24 mouse cellular contexts compared by ENCODE assay signal in genomic region chr17:44042861-44043260, GRCm38 (mm10). TPM values are rescaled to one million over a fixed set of nuclear protein-coding genes. Genes with fewer than 3 reads are reported as not detected.
DNase-seq lines count a peak whose midpoint lies in the region; ATAC-seq lines count a peak whose summit lies in the region.
"Had no signal": no experiment of that assay in that cellular context is flagged by ENCODE, and none has a peak within 500 bp of the region (broad histone marks: within the 10 kb centered on the region; RNA-seq: fewer than 3 reads in every experiment).

No protein-coding gene starts in this region.

- H3K4me3 ChIP-seq in heart, embryonic 11.5 days (ENCODE audit: low read depth, low read length): no peak overlapping the region
- H3K4me3 ChIP-seq: embryonic facial prominence, embryonic 12.5 days; gastrocnemius, adult 2 months; heart, embryonic 13.5 days; liver, embryonic 15.5 days; midbrain, embryonic 13.5 days had no signal

- no peaks in the 10 kb centered on the region for H3K4me1 ChIP-seq in heart, embryonic 11.5 days (ENCODE audit: control insufficient read depth, insufficient read depth, low read length)
- H3K4me1 ChIP-seq: embryonic facial prominence, embryonic 12.5 days; heart, embryonic 13.5 days; liver, embryonic 15.5 days; midbrain, embryonic 13.5 days had no signal

- peak; percentile 22 for DNase-seq in heart, adult 8-10 months (ENCODE audit: low spot score)
- DNase-seq in adipocyte (ENCODE audit: low spot score): peak; percentile 87
- peak; percentile 43 for DNase-seq in brain, adult 2 months (ENCODE audit: low read depth, low spot score)
- peak; percentile 50 for DNase-seq in lung, postnatal 25 days (ENCODE audit: low spot score)
- no peak for DNase-seq in spleen, postnatal 14 days (ENCODE audit: low spot score in 2 of 2)
- DNase-seq in layer of hippocampus, adult 9-10 months (ENCODE audit: low spot score): no peak
- DNase-seq: adrenal gland, postnatal 36 days; cerebellum, adult 11-12 months; cerebellum, postnatal 25 days; forebrain, postnatal 0 days; gastrocnemius, adult 2 months; heart, postnatal 14 days; kidney, postnatal 36 days; layer of hippocampus, adult 9-11 months; spleen, adult 18-20 months; thymus, postnatal 25 days had no signal

- no peaks in the 10 kb centered on the region for H3K36me3 ChIP-seq in heart, embryonic 11.5 days (ENCODE audit: control insufficient read depth, insufficient read depth, low read length)
- H3K36me3 ChIP-seq: embryonic facial prominence, embryonic 12.5 days; heart, embryonic 13.5 days; liver, embryonic 15.5 days; midbrain, embryonic 13.5 days had no signal

- no peak overlapping the region for H3K27ac ChIP-seq in heart, embryonic 11.5 days (ENCODE audit: low read depth, low read length)
- H3K27ac ChIP-seq: embryonic facial prominence, embryonic 12.5 days; gastrocnemius, adult 2 months; heart, embryonic 13.5 days; hindbrain, postnatal 0 days; liver, embryonic 15.5 days; midbrain, embryonic 13.5 days had no signal

- no peak overlapping the region for H3K9ac ChIP-seq in heart, embryonic 11.5 days (ENCODE audit: low read depth, low read length)
- H3K9ac ChIP-seq: embryonic facial prominence, embryonic 12.5 days; forebrain, postnatal 0 days; heart, embryonic 13.5 days; liver, embryonic 15.5 days; midbrain, embryonic 13.5 days had no signal

- ATAC-seq in heart, embryonic 11.5 days (replicated peaks; ENCODE audit: insufficient number of reproducible peaks, low FRiP score, low TSS enrichment): no peak
- ATAC-seq: activated CD4-positive, CD25-positive, alpha-beta regulatory T cell, adult 4 months; forebrain, postnatal 0 days; hindbrain, postnatal 0 days; intestine, postnatal 0 days; midbrain, embryonic 13.5 days had no signal

- no peaks in the 10 kb centered on the region for H3K27me3 ChIP-seq in heart, embryonic 11.5 days (ENCODE audit: control insufficient read depth, insufficient read depth, low read length)
- H3K27me3 ChIP-seq: embryonic facial prominence, embryonic 12.5 days; heart, embryonic 13.5 days; liver, embryonic 15.5 days; midbrain, embryonic 13.5 days had no signal

- H3K4me2 ChIP-seq in heart, embryonic 11.5 days: no peak overlapping the region
- H3K4me2 ChIP-seq: embryonic facial prominence, embryonic 12.5 days; heart, embryonic 13.5 days; liver, embryonic 15.5 days; midbrain, embryonic 13.5 days had no signal

- 85% methylated on average over 8 of the region's 8 CpGs for WGBS in heart, embryonic 11.5 days (ENCODE audit: insufficient replicate concordance)

- no peaks in the 10 kb centered on the region for H3K9me3 ChIP-seq in heart, embryonic 11.5 days (replicated peaks; ENCODE audit: control insufficient read depth, low read length)
- H3K9me3 ChIP-seq: embryonic facial prominence, embryonic 12.5 days; heart, embryonic 13.5 days; liver, embryonic 15.5 days; midbrain, embryonic 13.5 days had no signal

RNA-seq across cellular contexts. Expression of gene Enpp5, which starts 35.8 kb away (rescaled TPM):
- total RNA-seq in heart, adult 8-10 months (2022): 10 to 100 TPM; 15.2 to 19.0 (median 16.9) TPM
- 7.8 and 10.0 TPM in 2 replicates for polyA plus RNA-seq in heart, embryonic 11.5 days (2014; fragmentation: Nextera tagmentation; extraction: Ambion mirVana)

Comparison
In these comparisons a context has a peak if more than half of its experiments do, and no peak if none do; other contexts are left out.
1. DNase-seq: peak in heart, adult 8-10 months (single experiment), adipocyte (single experiment), brain, adult 2 months (single experiment) and lung, postnatal 25 days (single experiment); none in spleen, postnatal 14 days (0 of 2) and layer of hippocampus, adult 9-10 months (single experiment).